Mouse (Mus musculus) heart, postnatal 25 days (tissue): Measurements from ENCODE around the gene Skint1. TPM values are rescaled to one million over a fixed set of nuclear protein-coding genes. Genes with fewer than 3 reads are reported as not detected.
"Not testable (repeated sequence)": the region's sequence is repeated elsewhere in the genome, so short reads cannot be mapped to it uniquely, and the experiment has no call there.

ENCODE experiments used
- DNase-seq: peaks from one replicate; pipeline ENCODE4 v3.0.0; 2022; ENCODE audit warnings: low spot score
- intact Hi-C: fragments of 180-260 bp; cut with DNase I; formaldehyde crosslinking; loops from one replicate; pipeline ENCODE4 v1.15.1; 2025
- total RNA-seq, 2 experiments: library from RNA; stranded (reverse); gene quantifications; 2 replicates each; pipeline ENCODE4 v1.2.3; 2021

Gene Skint1
- not detected for total RNA-seq

GRCm38 (mm10) chr4:112005969-112006368 is at the start of gene Skint1:
TSS of gene Skint1 (plus strand) at chr4:112006269.
- DNase-seq, result no peak

GRCm38 (mm10) chr4:111961309-111961708 is 44.8 kb upstream of the Skint1 start:
- intact Hi-C loops, result no loop called here
- no peak for DNase-seq

More at GRCm38 (mm10) chr4:112005969-112006368, at the start of gene Skint1:
- intact Hi-C loops, result no loop called here

- intact Hi-C loops, DNase-seq: not testable (repeated sequence)
These were observed 42.8 kb upstream of the Skint1 start for GRCm38 (mm10) chr4:111963241-111963640.

DNA sequence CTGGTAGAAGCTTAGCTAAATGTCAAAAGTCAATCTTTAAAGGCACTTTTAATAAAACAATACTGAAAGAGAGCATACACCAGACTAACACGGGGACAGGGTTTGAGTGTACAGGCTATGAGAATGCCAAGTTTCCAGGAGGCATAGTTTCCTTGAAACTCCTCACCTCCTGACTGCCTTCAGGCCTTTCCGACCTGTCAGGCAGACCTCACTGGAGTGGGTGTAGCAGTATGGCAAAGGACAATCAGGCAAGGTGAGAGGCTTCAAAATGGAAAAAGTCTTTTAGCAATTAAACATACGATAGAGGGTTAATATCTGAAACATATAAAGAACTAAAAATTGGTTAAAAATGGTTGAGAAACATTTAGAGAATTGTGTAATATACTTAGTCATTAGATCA is 42.4 kb upstream of the Skint1 start:
- DNase-seq, result no peak
- intact Hi-C loops, result no loop called here

DNA sequence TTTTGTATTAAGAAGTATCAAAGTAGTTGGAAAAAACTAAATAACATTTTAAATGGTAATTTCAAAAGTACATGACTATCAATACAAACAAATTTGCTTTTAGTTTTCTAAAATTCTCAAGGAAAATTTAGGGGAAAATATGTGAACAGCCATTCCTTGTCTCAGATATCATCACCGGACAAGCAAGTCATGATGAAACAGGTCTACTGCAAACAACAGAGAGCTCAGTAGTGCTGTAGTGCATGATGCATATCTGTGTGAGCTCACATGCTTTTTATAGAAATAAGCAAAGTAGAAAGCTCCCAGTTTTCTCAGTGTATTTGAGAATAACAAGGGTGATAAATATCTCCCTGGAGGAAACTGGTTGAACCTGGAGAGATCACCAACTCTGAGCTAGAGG is 33.4 kb upstream of the Skint1 start, which contains the start of gene Skint7:
Skint7 (plus strand) TSS at position 301 of the 400 bp plus-strand sequence.
- intact Hi-C loops, result no loop called here
- DNase-seq, result no peak

- intact Hi-C loops, result no loop called here
- no peak for DNase-seq
These were observed 65.6 kb downstream of the Skint1 start, which contains the start of gene Skint4 for GRCm38 (mm10) chr4:112071716-112072115. TSS of gene Skint4 (plus strand) at chr4:112072016.

Other genes starting within 250 kb of the Skint1 start
- not detected for gene Slc5a9, start 103.4 kb upstream of the Skint1 start, total RNA-seq
- not detected for gene Skint8, start 86.9 kb upstream of the Skint1 start, total RNA-seq
- gene Skint7, start 33.3 kb upstream of the Skint1 start, total RNA-seq, result not detected
- gene Skint4, start 65.7 kb downstream of the Skint1 start, total RNA-seq, result not detected
- not detected for gene Skint3, start 226.0 kb downstream of the Skint1 start, total RNA-seq